Mouse (Mus musculus) kidney, adult 2 months (tissue): ENCODE measurements at regions not wholly inside any gene's neighbourhood (a gene's known extent, or its start where the extent isn't known, plus 50 kb on each side); places are given as distances from the start of the nearest gene placed in this dataset.

Source experiments
- CTCF ChIP-seq: fragments of 200-500 bp; conservative IDR thresholded peaks from 2 replicates; pipeline ENCODE4 v1.5.1; 2011; ENCODE audit warnings: low read depth, mild to moderate bottlenecking, control low read depth, low read length, moderate library complexity, mixed read lengths; ENCODE audit not compliant: insufficient read depth, insufficient read length
- POLR2A ChIP-seq: fragments of 200-500 bp; IDR thresholded peaks from one replicate; pipeline ENCODE4 v1.6.1; 2011; ENCODE audit warnings: low read depth, low read length, control low read depth

GRCm38 (mm10) chr1:45626733-45627132 lies 123.7 kb upstream of the Col5a2 start:
- no peak for TF ChIP-seq CTCF
- TF ChIP-seq POLR2A: no peak
